Mouse (Mus musculus) erythroblast, embryonic 14.5 days (primary cell): ENCODE data around the gene Zfp575.

Source experiments
- GATA1 ChIP-seq: IDR thresholded peaks from 2 replicates; pipeline ENCODE4 v1.6.1; 2012; ENCODE audit warnings: low read length, inconsistent platforms, mixed read lengths
- TAL1 ChIP-seq: IDR thresholded peaks from 3 replicates; pipeline ENCODE4 v1.6.1; 2012; ENCODE audit warnings: low read length, inconsistent platforms, mixed read lengths

GRCm38 (mm10) chr7:24584876-24585275, 2.6 kb downstream of the Zfp575 start:
- TF ChIP-seq TAL1 (no peak), GATA1 (no peak)
